Mouse (Mus musculus) limb, embryonic 11.5 days (tissue): ENCODE results near the gene Hnrnpd. TPM values are rescaled to one million over a fixed set of nuclear protein-coding genes. Genes with fewer than 3 reads are reported as not detected.

Experiments
- ATAC-seq: fragments of 200-750 bp; cut with Nextera tagmentation; 2 replicates; pipeline ENCODE4 v1.8.0; 2017; ENCODE audit warnings: low read depth; ENCODE audit not compliant: insufficient number of reproducible peaks, low FRiP score, low TSS enrichment
- DNase-seq: peaks from one replicate; pipeline ENCODE4 v3.0.0-alpha.2; 2015; ENCODE audit warnings: low spot score
- H3K27ac ChIP-seq: fragments of 300-500 bp; sonication (generic); replicated peaks from 2 replicates; pipeline ENCODE4 v1.5.1; 2014; ENCODE audit warnings: low read depth, mild to moderate bottlenecking, low read length
- H3K27me3 ChIP-seq: fragments of 300-500 bp; sonication (generic); 2 replicates; pipeline ENCODE4 v1.6.1; 2014; ENCODE audit warnings: mild to moderate bottlenecking, low read length, mixed read lengths; ENCODE audit not compliant: control insufficient read depth, insufficient read depth
- H3K36me3 ChIP-seq: fragments of 300-500 bp; sonication (generic); 2 replicates; pipeline ENCODE4 v1.6.1; 2014; ENCODE audit warnings: mild to moderate bottlenecking, low read length, moderate library complexity, mixed read lengths; ENCODE audit not compliant: control insufficient read depth, insufficient read depth
- H3K4me1 ChIP-seq: fragments of 300-500 bp; sonication (generic); 2 replicates; pipeline ENCODE4 v1.6.1; 2014; ENCODE audit warnings: low read length, mixed read lengths; ENCODE audit not compliant: control insufficient read depth, insufficient read depth
- H3K4me2 ChIP-seq: fragments of 300-500 bp; sonication (generic); 2 replicates; pipeline ENCODE4 v1.6.1; 2014; ENCODE audit warnings: low read depth, mild to moderate bottlenecking, moderate library complexity; ENCODE audit not compliant: severe bottlenecking
- H3K4me3 ChIP-seq: fragments of 300-500 bp; sonication (generic); 2 replicates; pipeline ENCODE4 v1.5.1; 2014; ENCODE audit warnings: low read depth, low read length
- H3K9ac ChIP-seq: fragments of 300-500 bp; sonication (generic); 2 replicates; pipeline ENCODE4 v1.6.1; 2014; ENCODE audit warnings: mild to moderate bottlenecking, low read length
- H3K9me3 ChIP-seq: fragments of 300-500 bp; sonication (generic); 2 replicates; pipeline ENCODE4 v1.6.1; 2016; ENCODE audit warnings: low read length; ENCODE audit not compliant: control insufficient read depth
- WGBS: fragments of 180-500 bp; shearing (Covaris S2); extraction: QIAGEN DNeasy Blood & Tissue Kit; methylation state at CpG from one replicate; pipeline ENCODE4 v1.1.7; 2014; 5-methylcytosine and 5-hydroxymethylcytosine counted together
- polyA plus RNA-seq: library from polyadenylated mRNA; unstranded; fragments of >200 nt; fragmentation: Nextera tagmentation; extraction: Ambion mirVana; gene quantifications from 2 replicates; pipeline ENCODE4 v1.2.1, GENCODE M21; 2014

Gene Hnrnpd
- polyA plus RNA-seq, 1 experiment from 2014 or later: 294 TPM

DNA sequence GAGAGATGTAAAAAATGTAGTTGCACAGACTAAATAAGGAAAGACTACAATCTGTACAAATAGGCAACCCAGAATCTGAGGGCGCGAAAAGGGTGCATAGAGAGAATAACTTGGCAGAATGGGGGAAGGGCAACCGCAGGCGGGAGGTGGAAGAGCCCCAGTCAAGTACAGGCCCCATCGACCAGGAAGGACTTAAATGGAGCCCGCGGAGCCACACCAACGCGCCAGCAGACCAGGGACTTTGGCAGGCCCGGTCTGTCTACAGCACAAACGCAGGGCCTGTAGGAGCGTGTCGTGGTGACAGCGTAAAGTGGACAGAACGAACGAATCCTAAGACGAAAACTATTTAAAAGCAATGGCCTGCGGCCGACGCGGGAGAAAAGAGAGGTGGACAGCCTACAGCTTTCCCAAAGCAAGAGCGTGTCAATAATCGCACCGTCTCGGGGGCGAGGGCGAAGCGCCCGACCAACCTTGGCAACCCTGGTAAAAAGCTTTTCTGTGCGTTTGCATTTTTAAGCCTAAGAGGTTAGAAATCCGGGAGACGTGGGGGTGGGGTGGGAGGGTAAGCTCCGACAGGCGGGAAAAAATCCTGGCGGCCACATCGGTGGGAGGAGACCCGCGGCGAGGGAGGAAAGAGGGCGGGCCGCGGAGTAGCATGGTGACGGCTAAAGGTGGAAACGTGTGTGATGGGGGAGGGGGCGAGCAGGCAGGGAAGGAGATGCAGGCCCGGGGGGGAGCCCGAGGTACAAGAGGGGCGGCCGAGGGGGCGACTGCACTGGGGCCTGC lies 1.0 kb downstream of the Hnrnpd start:
- ATAC-seq: peak; percentile 57
- under 1% methylated on average over 50 of the region's 50 CpGs for WGBS
- peaks cover 4% of the 10 kb centered on the region; the same call in 1 of the 2 replicates for H3K36me3 ChIP-seq
- H3K4me1 ChIP-seq: peaks cover 7% of the 10 kb centered on the region
- peak overlapping the region; percentile 98 for H3K27ac ChIP-seq
- DNase-seq: peak; percentile 87
- H3K4me3 ChIP-seq: peak overlapping the region; percentile 98
- no peaks in the 10 kb centered on the region for H3K27me3 ChIP-seq
- H3K9ac ChIP-seq: peak overlapping the region; percentile 98
- peak overlapping the region; percentile 61 for H3K4me2 ChIP-seq
- H3K9me3 ChIP-seq: no peaks in the 10 kb centered on the region

GRCm38 (mm10) chr5:99976334-99976955 lies 2.3 kb downstream of the Hnrnpd start:
- H3K27ac ChIP-seq: no peak overlapping the region
- peaks cover 7% of the 10 kb centered on the region for H3K4me1 ChIP-seq
- no peaks in the 10 kb centered on the region for H3K9me3 ChIP-seq
- DNase-seq (no peak), ATAC-seq (no peak)
- WGBS: 28% methylated on average over 8 of the region's 8 CpGs
- no peaks in the 10 kb centered on the region for H3K27me3 ChIP-seq
- H3K36me3 ChIP-seq: peaks cover 4% of the 10 kb centered on the region; the same call in 1 of the 2 replicates
- H3K9ac ChIP-seq: peak overlapping the region; percentile 98
- peak overlapping the region; percentile 98 for H3K4me3 ChIP-seq
- H3K4me2 ChIP-seq: peak overlapping the region; percentile 61

DNA sequence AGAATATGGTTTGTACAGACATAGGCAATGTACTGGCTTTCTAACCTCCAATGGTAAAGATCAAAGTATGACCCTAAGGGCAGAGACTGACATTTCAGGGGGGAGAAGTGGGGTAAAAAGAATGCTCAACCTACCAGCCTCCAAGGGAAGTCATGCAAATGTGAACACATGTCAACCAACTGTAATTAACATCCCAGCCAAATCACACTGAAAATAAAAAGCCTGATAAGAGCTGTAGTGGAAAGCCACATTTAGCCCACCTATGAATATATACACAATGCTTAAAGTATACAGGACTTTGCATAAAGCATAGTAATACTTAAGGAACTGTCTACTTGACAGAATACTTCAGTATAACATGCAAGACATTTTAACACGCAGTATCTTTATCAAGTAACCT lies 3.0 kb downstream of the Hnrnpd start:
- H3K27ac ChIP-seq: no peak overlapping the region
- peaks cover 4% of the 10 kb centered on the region; the same call in 1 of the 2 replicates for H3K36me3 ChIP-seq
- ATAC-seq: no peak
- 77% methylated on average over 1 of the region's 1 CpGs for WGBS
- no peaks in the 10 kb centered on the region for H3K27me3 ChIP-seq
- H3K9ac ChIP-seq: no peak overlapping the region
- DNase-seq: no peak
- H3K4me3 ChIP-seq: peak overlapping the region; percentile 12; the same call in 1 of the 2 replicates
- H3K4me1 ChIP-seq: peaks cover 7% of the 10 kb centered on the region
- H3K9me3 ChIP-seq: no peaks in the 10 kb centered on the region
- H3K4me2 ChIP-seq: peak overlapping the region; percentile 61

DNA sequence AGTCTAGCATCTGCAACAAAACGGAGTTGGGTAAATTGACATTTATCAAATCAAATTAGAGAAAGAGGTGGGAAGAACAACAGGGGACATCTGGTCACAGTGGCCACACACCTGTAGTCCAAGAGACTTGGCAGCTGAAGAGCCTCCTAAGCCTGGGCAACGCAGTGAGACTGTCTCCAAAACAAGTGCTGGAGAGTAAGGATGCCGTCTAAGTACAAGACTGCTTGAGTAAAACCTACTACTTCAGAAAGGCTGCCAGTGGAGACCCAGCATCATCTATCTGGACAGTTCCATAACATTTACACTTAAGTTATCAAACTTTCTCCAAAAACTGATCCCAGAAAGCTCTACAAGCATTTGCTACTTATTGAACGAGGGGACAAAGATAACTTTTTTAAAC lies 3.7 kb downstream of the Hnrnpd start:
- H3K36me3 ChIP-seq: peaks cover 6% of the 10 kb centered on the region; the same call in 1 of the 2 replicates
- H3K9me3 ChIP-seq: no peaks in the 10 kb centered on the region
- no peak overlapping the region for H3K27ac ChIP-seq
- WGBS: 73% methylated on average over 4 of the region's 4 CpGs
- peak overlapping the region; percentile 8; the same call in 1 of the 2 replicates for H3K4me3 ChIP-seq
- no peaks in the 10 kb centered on the region for H3K27me3 ChIP-seq
- no peak for ATAC-seq
- no peak overlapping the region for H3K9ac ChIP-seq
- no peak for DNase-seq
- peaks cover 7% of the 10 kb centered on the region for H3K4me1 ChIP-seq
- peak overlapping the region; percentile 24 for H3K4me2 ChIP-seq

- Histone ChIP-seq H3K27me3 (no peaks in the 10 kb centered on the region), H3K4me1 (peaks cover 7% of the 10 kb centered on the region), H3K36me3 (peaks cover 6% of the 10 kb centered on the region; the same call in 1 of the 2 replicates), H3K4me2 (0 out of 2 replicates have a peak overlapping the region, but pooled peaks have one; percentile 1), H3K4me3 (no peak overlapping the region), H3K27ac (no peak overlapping the region), H3K9ac (no peak overlapping the region), H3K9me3 (no peaks in the 10 kb centered on the region)
- DNase-seq (no peak), ATAC-seq (no peak)
- 43% methylated on average over 2 of the region's 2 CpGs for WGBS
Measured at GRCm38 (mm10) chr5:99973941-99974340, 4.8 kb downstream of the Hnrnpd start.

GRCm38 (mm10) chr5:99959960-99960359 lies 18.8 kb downstream of the Hnrnpd start:
- no peaks in the 10 kb centered on the region for H3K27me3 ChIP-seq
- 93% methylated on average over 2 of the region's 2 CpGs for WGBS
- peaks cover 20% of the 10 kb centered on the region for H3K36me3 ChIP-seq
- no peak overlapping the region for H3K4me3 ChIP-seq
- no peaks in the 10 kb centered on the region for H3K9me3 ChIP-seq
- ATAC-seq: no peak
- H3K4me2 ChIP-seq: no peak overlapping the region
- DNase-seq: no peak
- H3K9ac ChIP-seq: no peak overlapping the region
- H3K4me1 ChIP-seq: no peaks in the 10 kb centered on the region
- H3K27ac ChIP-seq: no peak overlapping the region

DNA sequence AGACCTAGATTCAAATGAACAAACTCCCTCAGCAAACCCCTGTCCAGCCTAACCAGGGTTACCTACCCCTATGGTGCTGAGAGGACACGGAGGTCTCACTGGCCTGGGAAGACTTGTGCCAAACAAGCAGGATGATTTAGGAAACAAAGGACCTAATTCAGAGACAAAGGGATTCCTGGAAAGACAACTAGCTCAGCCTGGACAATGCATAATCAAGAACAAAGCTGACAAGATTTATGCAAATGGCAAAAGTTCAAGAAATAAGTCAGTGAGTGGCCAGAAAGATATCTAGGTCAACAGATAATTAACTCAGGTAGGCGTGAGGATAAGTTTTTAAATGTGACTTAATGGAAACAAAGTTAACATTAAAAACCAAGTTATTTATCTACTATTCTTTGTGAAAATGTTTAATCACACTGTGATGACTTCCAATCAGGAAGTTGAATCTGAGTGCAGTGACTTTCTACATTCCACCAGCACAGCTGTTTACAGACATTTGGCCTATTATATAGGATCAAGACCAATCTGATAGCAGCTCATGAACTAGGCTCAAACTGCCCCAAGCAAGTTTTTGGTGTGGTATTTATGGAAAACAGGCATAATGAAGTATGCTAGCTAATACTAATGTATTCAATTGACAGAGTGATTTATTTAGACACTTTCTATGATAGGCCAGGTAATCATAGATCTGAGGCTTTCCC lies 19.4 kb downstream of the Hnrnpd start:
- ATAC-seq (no peak), DNase-seq (no peak)
- 90% methylated on average over 2 of the region's 2 CpGs for WGBS
- Histone ChIP-seq H3K9ac (no peak overlapping the region), H3K27ac (no peak overlapping the region), H3K27me3 (no peaks in the 10 kb centered on the region), H3K4me2 (no peak overlapping the region), H3K36me3 (peaks cover 18% of the 10 kb centered on the region), H3K4me1 (no peaks in the 10 kb centered on the region), H3K9me3 (no peaks in the 10 kb centered on the region), H3K4me3 (no peak overlapping the region)

DNA sequence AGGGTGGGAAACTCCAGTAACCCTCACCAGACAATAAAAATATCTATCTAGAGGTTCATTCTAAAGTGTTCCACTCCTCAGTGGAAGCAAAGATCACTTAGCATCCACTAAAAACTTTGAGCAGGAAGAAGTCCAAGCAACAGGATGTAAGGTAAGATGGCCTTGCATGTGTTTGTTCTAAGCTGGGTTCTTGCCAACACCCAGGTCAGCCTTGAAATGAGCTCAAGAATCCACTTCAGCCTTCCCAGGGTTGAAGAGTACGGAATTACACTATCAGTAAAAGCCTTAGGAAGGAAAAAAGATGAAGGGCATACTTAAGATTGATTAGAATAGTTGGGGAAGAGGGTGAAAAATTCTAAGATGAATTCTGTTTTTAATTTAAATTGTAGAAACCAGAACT lies 20.1 kb downstream of the Hnrnpd start:
- H3K9me3 ChIP-seq: no peaks in the 10 kb centered on the region
- no peak for ATAC-seq
- no peaks in the 10 kb centered on the region for H3K27me3 ChIP-seq
- no peak for DNase-seq
- WGBS: 93% methylated on average over 1 of the region's 1 CpGs
- H3K4me2 ChIP-seq: no peak overlapping the region
- H3K36me3 ChIP-seq: peaks cover 13% of the 10 kb centered on the region; the same call in 1 of the 2 replicates
- no peak overlapping the region for H3K9ac ChIP-seq
- no peaks in the 10 kb centered on the region for H3K4me1 ChIP-seq
- H3K4me3 ChIP-seq: no peak overlapping the region
- no peak overlapping the region for H3K27ac ChIP-seq
